Mouse (Mus musculus) liver, embryonic 12.5 days (tissue): ENCODE data around the gene Itga2b. TPM values are rescaled to one million over a fixed set of nuclear protein-coding genes. Genes with fewer than 3 reads are reported as not detected.

ENCODE experiments used
- ATAC-seq: fragments of 200-750 bp; cut with Nextera tagmentation; 2 replicates; pipeline ENCODE4 v1.8.0; 2017; ENCODE audit warnings: moderate number of reproducible peaks, mild to moderate bottlenecking, moderate library complexity
- H3K27ac ChIP-seq: fragments of 300-500 bp; sonication (generic); 2 replicates; pipeline ENCODE4 v1.5.1; 2016; ENCODE audit warnings: mild to moderate bottlenecking
- H3K27me3 ChIP-seq: fragments of 300-500 bp; sonication (generic); replicated peaks from 2 replicates; pipeline ENCODE4 v1.6.1; 2016; ENCODE audit warnings: mild to moderate bottlenecking, moderate library complexity
- H3K36me3 ChIP-seq: fragments of 300-500 bp; sonication (generic); 2 replicates; pipeline ENCODE4 v1.6.1; 2016; ENCODE audit warnings: mild to moderate bottlenecking, moderate library complexity
- H3K4me1 ChIP-seq: fragments of 300-500 bp; sonication (generic); 2 replicates; pipeline ENCODE4 v1.6.1; 2016
- H3K4me2 ChIP-seq: fragments of 300-500 bp; sonication (generic); 2 replicates; pipeline ENCODE4 v1.6.1; 2016; ENCODE audit warnings: mild to moderate bottlenecking, moderate library complexity
- H3K4me3 ChIP-seq: fragments of 300-500 bp; sonication (generic); 2 replicates; pipeline ENCODE4 v1.5.1; 2016; ENCODE audit warnings: mild to moderate bottlenecking, moderate library complexity
- H3K9ac ChIP-seq: fragments of 300-500 bp; sonication (generic); 2 replicates; pipeline ENCODE4 v1.6.1; 2016; ENCODE audit warnings: mild to moderate bottlenecking, moderate library complexity
- H3K9me3 ChIP-seq: fragments of 300-500 bp; sonication (generic); replicated peaks from 2 replicates; pipeline ENCODE4 v1.6.1; 2016; ENCODE audit warnings: mild to moderate bottlenecking, moderate library complexity
- WGBS: fragments of 180-500 bp; shearing (Covaris S2); methylation state at CpG from one replicate; pipeline ENCODE4 v1.1.7; 2016; ENCODE audit not compliant: insufficient replicate concordance; 5-methylcytosine and 5-hydroxymethylcytosine counted together
- microRNA-seq: library from miRNA; unstranded; fragments of <30 nt; microRNA quantifications from one replicate; pipeline ENCODE4, GENCODE M21; 2017
- polyA plus RNA-seq: library from polyadenylated mRNA; unstranded; fragments of >200 nt; fragmentation: Nextera tagmentation; extraction: Ambion mirVana; gene quantifications from 2 replicates; pipeline ENCODE4 v1.2.1, GENCODE M21; 2016

Gene Itga2b
- polyA plus RNA-seq, 1 experiment from 2014 or later: 88.2 TPM

- peaks cover 77% of the 10 kb centered on the region for H3K4me1 ChIP-seq
- WGBS: under 1% methylated on average over 84 of the region's 85 CpGs
- ATAC-seq: peak; percentile 69
Observed at GRCm38 (mm10) chr11:102406900-102407833, 62.8 kb downstream of the Itga2b start.

DNA sequence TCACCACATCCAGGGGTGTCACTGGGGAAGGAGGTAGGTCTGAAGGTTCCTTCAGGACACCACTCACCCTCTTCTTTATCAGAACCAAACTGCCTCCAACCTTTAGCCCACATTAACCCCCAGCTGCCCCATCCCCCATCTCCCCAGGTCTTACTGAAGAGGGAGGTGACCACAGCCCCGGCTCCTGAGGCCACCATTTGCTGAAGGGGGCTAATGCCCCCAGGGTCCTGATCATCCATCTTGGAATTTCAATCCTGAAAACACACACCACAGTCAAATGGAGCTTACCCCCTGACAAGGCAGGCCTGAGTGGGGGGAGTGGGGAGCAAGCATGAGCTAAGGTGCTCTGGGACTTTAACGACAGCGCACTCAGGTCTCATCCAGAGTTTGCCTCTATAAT lies 63.5 kb downstream of the Itga2b start:
- peak overlapping the region; percentile 96 for H3K9ac ChIP-seq
- peak overlapping the region; percentile 96 for H3K27ac ChIP-seq
- WGBS: 14% methylated on average over 3 of the region's 3 CpGs
- peaks cover 77% of the 10 kb centered on the region for H3K4me1 ChIP-seq
- peak overlapping the region; percentile 83 for H3K4me2 ChIP-seq
- H3K9me3 ChIP-seq: no peaks in the 10 kb centered on the region
- no peak for ATAC-seq
- peaks cover 44% of the 10 kb centered on the region for H3K36me3 ChIP-seq
- H3K4me3 ChIP-seq: peak overlapping the region; percentile 91
- peaks cover 25% of the 10 kb centered on the region for H3K27me3 ChIP-seq

More at GRCm38 (mm10) chr11:102406900-102407833, 62.8 kb downstream of the Itga2b start:
- Histone ChIP-seq H3K9ac (peak overlapping the region; percentile 96), H3K4me3 (peak overlapping the region; percentile 91), H3K9me3 (no peaks in the 10 kb centered on the region), H3K4me2 (peak overlapping the region; percentile 83), H3K27me3 (peaks cover 19% of the 10 kb centered on the region), H3K36me3 (peaks cover 40% of the 10 kb centered on the region), H3K27ac (peak overlapping the region; percentile 96)

- H3K9ac ChIP-seq: peak overlapping the region; percentile 96
- H3K27ac ChIP-seq: peak overlapping the region; percentile 96
- WGBS: 81% methylated on average over 11 of the region's 11 CpGs
Observed at GRCm38 (mm10) chr11:102405544-102406285, 64.2 kb downstream of the Itga2b start.

GRCm38 (mm10) chr11:102404161-102405010 lies 65.5 kb downstream of the Itga2b start:
- H3K4me1 ChIP-seq: peaks cover 78% of the 10 kb centered on the region
- peak overlapping the region; percentile 83 for H3K4me2 ChIP-seq
- peak overlapping the region; percentile 96 for H3K9ac ChIP-seq
- ATAC-seq: no peak
- peak overlapping the region; percentile 91 for H3K4me3 ChIP-seq
- peaks cover 44% of the 10 kb centered on the region for H3K36me3 ChIP-seq
- H3K27ac ChIP-seq: peak overlapping the region; percentile 16; the same call in 1 of the 2 replicates
- H3K27me3 ChIP-seq: peaks cover 45% of the 10 kb centered on the region
- WGBS: 83% methylated on average over 18 of the region's 18 CpGs
- no peaks in the 10 kb centered on the region for H3K9me3 ChIP-seq

More at GRCm38 (mm10) chr11:102405544-102406285, 64.2 kb downstream of the Itga2b start:
- no peak for ATAC-seq
- Histone ChIP-seq H3K4me3 (peak overlapping the region; percentile 91), H3K4me1 (peaks cover 76% of the 10 kb centered on the region), H3K4me2 (peak overlapping the region; percentile 83), H3K36me3 (peaks cover 44% of the 10 kb centered on the region), H3K9me3 (no peaks in the 10 kb centered on the region), H3K27me3 (peaks cover 32% of the 10 kb centered on the region)

DNA sequence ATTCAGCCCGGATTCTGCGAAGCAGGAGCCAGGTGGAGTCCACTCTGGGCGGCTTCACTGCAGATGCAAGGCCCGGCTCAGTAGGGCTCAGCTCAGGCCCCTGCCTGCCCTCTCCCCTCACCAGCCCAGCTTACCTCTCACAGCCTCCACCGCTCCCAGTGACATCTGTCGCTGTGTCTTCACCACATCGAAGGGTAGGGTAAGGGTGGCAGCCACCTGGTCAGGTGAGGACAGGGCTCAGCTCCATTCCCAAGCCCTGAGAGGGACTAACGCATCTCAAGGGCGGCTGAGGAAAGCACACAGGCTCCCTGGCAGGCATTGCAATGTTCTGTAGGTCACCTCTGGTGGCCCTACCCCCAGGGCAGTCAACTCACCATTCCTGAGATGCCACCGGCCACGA lies 66.3 kb downstream of the Itga2b start:
- Histone ChIP-seq H3K4me2 (peak overlapping the region; percentile 8; the same call in 1 of the 2 replicates), H3K4me1 (peaks cover 77% of the 10 kb centered on the region)
- ATAC-seq: no peak

More for the DNA sequence above, 66.3 kb downstream of the Itga2b start:
- Histone ChIP-seq H3K27me3 (peaks cover 52% of the 10 kb centered on the region), H3K4me3 (no peak overlapping the region), H3K27ac (peak overlapping the region; percentile 16; the same call in 1 of the 2 replicates), H3K9me3 (no peaks in the 10 kb centered on the region), H3K36me3 (peaks cover 44% of the 10 kb centered on the region), H3K9ac (no peak overlapping the region)
- WGBS: 94% methylated on average over 11 of the region's 11 CpGs

Small RNAs within 50 kb of the gene (microRNA-seq; reads per million reads assigned to microRNA genes)
- not detected for gene Mir6930

Other genes with a start within 250 kb of the Itga2b start
- 21.7 and 23.1 TPM in 2 replicates for gene Hdac5, start 240.0 kb downstream of the Itga2b start, polyA plus RNA-seq
- 19.5 and 19.7 TPM in 2 replicates for gene BC030867, start 221.2 kb downstream of the Itga2b start, polyA plus RNA-seq
- 0.05 TPM in 1 of 2 replicates, not detected in the other for gene Asb16, start 201.4 kb downstream of the Itga2b start, polyA plus RNA-seq
- gene Tmub2, start 185.2 kb downstream of the Itga2b start, polyA plus RNA-seq: 28.4 and 28.9 TPM in 2 replicates
- 7.3 and 7.5 TPM in 2 replicates for gene Atxn7l3, start 173.5 kb downstream of the Itga2b start, polyA plus RNA-seq
- 97.2 and 98.8 TPM in 2 replicates for gene Ubtf, start 150.4 kb downstream of the Itga2b start, polyA plus RNA-seq
- gene Slc4a1, start 103.9 kb downstream of the Itga2b start, polyA plus RNA-seq: 913 and 972 TPM in 2 replicates
- gene Rundc3a, start 76.7 kb downstream of the Itga2b start, polyA plus RNA-seq: 1.9 and 2.1 TPM in 2 replicates
- 365 and 367 TPM in 2 replicates for gene Slc25a39, start 62.2 kb downstream of the Itga2b start, polyA plus RNA-seq
- 55.8 and 58.1 TPM in 2 replicates for gene Grn, start 39.8 kb downstream of the Itga2b start, polyA plus RNA-seq
- gene Fam171a2, start 22.4 kb downstream of the Itga2b start, polyA plus RNA-seq: 1.3 and 1.9 TPM in 2 replicates
- 25.8 and 26.5 TPM in 2 replicates for gene Gpatch8, start 86.3 kb upstream of the Itga2b start, polyA plus RNA-seq
- gene Gm11627, start 109.3 kb upstream of the Itga2b start, polyA plus RNA-seq: 0.51 and 0.96 TPM in 2 replicates
- gene Fzd2, start 134.3 kb upstream of the Itga2b start, polyA plus RNA-seq: 3.5 and 4.7 TPM in 2 replicates
- gene Meioc, start 193.6 kb upstream of the Itga2b start, polyA plus RNA-seq: 0.20 and 0.26 TPM in 2 replicates
- gene Ccdc43, start 227.7 kb upstream of the Itga2b start, polyA plus RNA-seq: 26.9 and 27.5 TPM in 2 replicates